Mouse (Mus musculus): Measurements from ENCODE around the gene Cfap45.

- TF ChIP-seq POLR2A (IDR thresholded peaks at IDR 0.05; ENCODE audit: insufficient read length, low read depth) (no peak), SRF (IDR thresholded peaks at IDR 0.05; ENCODE audit: control insufficient read depth, insufficient read length, low read depth) (no peak), E2F4 (IDR thresholded peaks at IDR 0.05; ENCODE audit: insufficient read depth) (no peak)
These were observed 40.2 kb upstream of the Cfap45 start for GRCm38 (mm10) chr1:172480376-172480775.

Data from myocyte (in vitro differentiated cells).